Mouse (Mus musculus): ENCODE measurements around the gene Plcb1. TPM values are rescaled to one million over a fixed set of nuclear protein-coding genes. Genes with fewer than 3 reads are reported as not detected.

Plcb1 gene
- polyA plus RNA-seq, 1 experiment from 2014 or later, result 3.2 TPM

- Histone ChIP-seq H3K4me3 (ENCODE audit: low read length) (no peak overlapping the region), H3K4me2 (ENCODE audit: low read depth, low read length) (no peak overlapping the region), H3K36me3 (ENCODE audit: control insufficient read depth, insufficient read depth) (no peaks in the 10 kb centered on the region), H3K27me3 (ENCODE audit: control insufficient read depth, insufficient read depth, low read length) (no peaks in the 10 kb centered on the region), H3K9me3 (replicated peaks; ENCODE audit: control insufficient read depth, low read length) (no peaks in the 10 kb centered on the region), H3K9ac (ENCODE audit: low read length) (no peak overlapping the region), H3K27ac (ENCODE audit: low read length) (no peak overlapping the region), H3K4me1 (ENCODE audit: control insufficient read depth, insufficient read depth, low read length) (peaks cover 12% of the 10 kb centered on the region)
- ATAC-seq (replicated peaks; ENCODE audit: extremely low read depth, insufficient read depth, low FRiP score), result no peak
- 85% methylated on average over 3 of the region's 3 CpGs for WGBS
These were observed 42.1 kb downstream of the Plcb1 start for GRCm38 (mm10) chr2:134827778-134828487.

DNA sequence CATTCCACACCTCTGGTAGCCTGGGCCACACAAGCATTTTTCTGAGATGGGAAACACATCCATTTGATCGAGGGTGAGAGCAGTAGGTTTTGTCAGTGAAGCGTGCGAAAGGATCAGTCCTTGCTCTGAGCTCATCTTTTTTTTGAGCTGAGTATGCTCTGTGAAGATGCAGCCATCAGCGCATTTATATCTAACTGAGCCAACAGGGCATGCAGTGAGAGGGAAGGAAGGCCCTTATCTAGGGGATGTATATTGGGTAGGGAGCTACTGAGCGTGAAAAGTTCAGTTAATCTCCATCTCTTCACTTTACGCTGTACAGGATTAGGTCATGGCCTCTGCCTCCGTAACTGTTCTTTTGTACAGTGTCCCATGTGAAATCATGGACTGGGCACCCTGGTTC lies 46.0 kb downstream of the Plcb1 start:
- Histone ChIP-seq H3K36me3 (ENCODE audit: control insufficient read depth, insufficient read depth) (no peaks in the 10 kb centered on the region), H3K4me2 (ENCODE audit: low read depth, low read length) (no peak overlapping the region), H3K27me3 (ENCODE audit: control insufficient read depth, insufficient read depth, low read length) (no peaks in the 10 kb centered on the region), H3K4me3 (ENCODE audit: low read length) (no peak overlapping the region), H3K27ac (ENCODE audit: low read length) (no peak overlapping the region), H3K9me3 (replicated peaks; ENCODE audit: control insufficient read depth, low read length) (no peaks in the 10 kb centered on the region), H3K4me1 (ENCODE audit: control insufficient read depth, insufficient read depth, low read length) (no peaks in the 10 kb centered on the region), H3K9ac (ENCODE audit: low read length) (no peak overlapping the region)
- ATAC-seq (replicated peaks; ENCODE audit: extremely low read depth, insufficient read depth, low FRiP score), result no peak
- WGBS, result 79% methylated on average over 7 of the region's 7 CpGs

DNA sequence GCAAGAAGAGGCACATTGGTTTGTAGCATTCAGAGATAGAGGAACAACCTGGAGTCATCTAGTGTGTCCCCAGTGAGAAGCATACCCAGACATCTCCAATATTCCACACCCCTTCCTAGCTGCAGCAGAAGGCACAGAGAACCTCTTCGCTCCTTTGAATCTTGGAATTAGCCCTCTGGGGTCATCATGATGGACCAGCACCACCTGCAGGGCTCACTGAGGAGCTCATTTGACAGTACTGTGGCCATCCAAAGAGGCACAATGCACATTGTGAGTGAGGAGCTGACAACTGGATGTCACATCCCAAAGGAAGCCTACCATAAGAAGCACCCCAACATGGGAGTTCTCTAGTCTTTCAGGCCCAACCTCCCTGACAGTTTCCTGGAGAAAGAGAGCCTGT lies 50.2 kb downstream of the Plcb1 start:
- no peak overlapping the region for H3K27ac ChIP-seq (ENCODE audit: low read length)
- ATAC-seq (replicated peaks; ENCODE audit: extremely low read depth, insufficient read depth, low FRiP score), result no peak
- H3K27me3 ChIP-seq (ENCODE audit: control insufficient read depth, insufficient read depth, low read length), result no peaks in the 10 kb centered on the region
- H3K4me1 ChIP-seq (ENCODE audit: control insufficient read depth, insufficient read depth, low read length), result no peaks in the 10 kb centered on the region
- H3K4me2 ChIP-seq (ENCODE audit: low read depth, low read length), result no peak overlapping the region
- no peaks in the 10 kb centered on the region for H3K9me3 ChIP-seq (replicated peaks; ENCODE audit: control insufficient read depth, low read length)
- 75% methylated on average over 1 of the region's 1 CpGs for WGBS
- no peak overlapping the region for H3K4me3 ChIP-seq (ENCODE audit: low read length)
- H3K9ac ChIP-seq (ENCODE audit: low read length), result no peak overlapping the region
- H3K36me3 ChIP-seq (ENCODE audit: control insufficient read depth, insufficient read depth), result no peaks in the 10 kb centered on the region

GRCm38 (mm10) chr2:134838185-134838584 lies 52.3 kb downstream of the Plcb1 start:
- no peak overlapping the region for H3K4me2 ChIP-seq (ENCODE audit: low read depth, low read length)
- no peaks in the 10 kb centered on the region for H3K9me3 ChIP-seq (replicated peaks; ENCODE audit: control insufficient read depth, low read length)
- no peaks in the 10 kb centered on the region for H3K27me3 ChIP-seq (ENCODE audit: control insufficient read depth, insufficient read depth, low read length)
- no peak overlapping the region for H3K4me3 ChIP-seq (ENCODE audit: low read length)
- H3K4me1 ChIP-seq (ENCODE audit: control insufficient read depth, insufficient read depth, low read length), result no peaks in the 10 kb centered on the region
- ATAC-seq (replicated peaks; ENCODE audit: extremely low read depth, insufficient read depth, low FRiP score), result no peak
- no peak overlapping the region for H3K27ac ChIP-seq (ENCODE audit: low read length)
- H3K36me3 ChIP-seq (ENCODE audit: control insufficient read depth, insufficient read depth), result no peaks in the 10 kb centered on the region
- H3K9ac ChIP-seq (ENCODE audit: low read length), result no peak overlapping the region
- 73% methylated on average over 1 of the region's 1 CpGs for WGBS

- 75% methylated on average over 1 of the region's 1 CpGs for WGBS
- H3K9ac ChIP-seq (ENCODE audit: low read length), result no peak overlapping the region
- no peak overlapping the region for H3K4me3 ChIP-seq (ENCODE audit: low read length)
- no peak overlapping the region for H3K27ac ChIP-seq (ENCODE audit: low read length)
- H3K4me1 ChIP-seq (ENCODE audit: control insufficient read depth, insufficient read depth, low read length), result no peaks in the 10 kb centered on the region
- no peaks in the 10 kb centered on the region for H3K36me3 ChIP-seq (ENCODE audit: control insufficient read depth, insufficient read depth)
- H3K27me3 ChIP-seq (ENCODE audit: control insufficient read depth, insufficient read depth, low read length), result no peaks in the 10 kb centered on the region
- H3K4me2 ChIP-seq (ENCODE audit: low read depth, low read length), result no peak overlapping the region
- H3K9me3 ChIP-seq (replicated peaks; ENCODE audit: control insufficient read depth, low read length), result no peaks in the 10 kb centered on the region
- no peak for ATAC-seq (replicated peaks; ENCODE audit: extremely low read depth, insufficient read depth, low FRiP score)
These were observed 53.0 kb downstream of the Plcb1 start for GRCm38 (mm10) chr2:134838888-134839287.

GRCm38 (mm10) chr2:134842883-134843282 lies 57.0 kb downstream of the Plcb1 start:
- H3K4me1 ChIP-seq (ENCODE audit: control insufficient read depth, insufficient read depth, low read length), result no peaks in the 10 kb centered on the region
- no peak overlapping the region for H3K4me3 ChIP-seq (ENCODE audit: low read length)
- no peak overlapping the region for H3K9ac ChIP-seq (ENCODE audit: low read length)
- no peaks in the 10 kb centered on the region for H3K36me3 ChIP-seq (ENCODE audit: control insufficient read depth, insufficient read depth)
- no peak overlapping the region for H3K4me2 ChIP-seq (ENCODE audit: low read depth, low read length)
- H3K27me3 ChIP-seq (ENCODE audit: control insufficient read depth, insufficient read depth, low read length), result no peaks in the 10 kb centered on the region
- no peak for ATAC-seq (replicated peaks; ENCODE audit: extremely low read depth, insufficient read depth, low FRiP score)
- H3K9me3 ChIP-seq (replicated peaks; ENCODE audit: control insufficient read depth, low read length), result no peaks in the 10 kb centered on the region
- H3K27ac ChIP-seq (ENCODE audit: low read length), result no peak overlapping the region
- WGBS, result 61% methylated on average over 4 of the region's 4 CpGs

DNA sequence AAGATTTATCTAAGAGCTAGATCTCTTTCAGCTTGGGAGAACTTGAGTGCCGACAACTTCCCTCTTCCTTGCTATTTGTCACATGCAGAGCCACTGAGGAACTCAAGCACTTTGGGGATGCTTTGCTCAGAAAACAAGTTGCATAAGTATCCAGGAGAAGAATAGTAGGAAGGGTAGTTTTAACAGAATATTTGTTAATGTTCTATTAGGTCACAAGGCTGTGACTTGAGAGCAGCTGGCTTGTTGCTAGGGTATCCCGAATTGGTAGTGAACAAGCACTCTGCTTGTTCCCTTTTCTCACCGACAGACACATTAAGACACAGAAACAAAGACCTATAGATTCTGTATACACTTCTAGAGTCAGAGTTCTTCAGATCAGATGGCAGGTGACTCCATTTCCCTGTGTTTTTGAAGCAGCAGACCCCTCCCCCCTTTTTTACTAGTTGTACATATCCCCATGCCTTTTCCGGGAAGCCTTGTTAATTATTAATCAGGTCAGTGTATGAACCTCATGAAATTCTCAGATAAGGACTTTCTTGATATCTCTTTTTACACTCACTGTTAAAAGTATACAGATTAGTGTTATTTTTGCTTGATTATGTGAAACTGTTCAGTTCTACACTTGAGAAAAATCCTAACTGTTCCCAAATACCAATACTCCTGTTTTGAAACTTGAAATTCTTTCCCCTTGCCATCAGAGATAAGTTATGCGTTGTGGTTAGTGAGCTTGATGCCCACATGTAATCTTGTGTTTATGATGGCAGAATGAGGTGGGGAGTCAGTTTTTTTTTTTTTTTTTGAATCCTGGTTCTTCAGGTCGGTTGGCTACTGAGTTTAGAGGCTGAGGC lies 58.7 kb downstream of the Plcb1 start:
- no peak overlapping the region for H3K9ac ChIP-seq (ENCODE audit: low read length)
- 56% methylated on average over 6 of the region's 6 CpGs for WGBS
- no peak overlapping the region for H3K27ac ChIP-seq (ENCODE audit: low read length)
- H3K9me3 ChIP-seq (replicated peaks; ENCODE audit: control insufficient read depth, low read length), result no peaks in the 10 kb centered on the region
- no peaks in the 10 kb centered on the region for H3K36me3 ChIP-seq (ENCODE audit: control insufficient read depth, insufficient read depth)
- H3K4me2 ChIP-seq (ENCODE audit: low read depth, low read length), result no peak overlapping the region
- no peaks in the 10 kb centered on the region for H3K4me1 ChIP-seq (ENCODE audit: control insufficient read depth, insufficient read depth, low read length)
- H3K27me3 ChIP-seq (ENCODE audit: control insufficient read depth, insufficient read depth, low read length), result no peaks in the 10 kb centered on the region
- no peak overlapping the region for H3K4me3 ChIP-seq (ENCODE audit: low read length)
- ATAC-seq (replicated peaks; ENCODE audit: extremely low read depth, insufficient read depth, low FRiP score), result no peak

- Histone ChIP-seq H3K9me3 (replicated peaks; ENCODE audit: control insufficient read depth, low read length) (no peaks in the 10 kb centered on the region), H3K27me3 (ENCODE audit: control insufficient read depth, insufficient read depth, low read length) (no peaks in the 10 kb centered on the region), H3K4me3 (ENCODE audit: low read length) (no peak overlapping the region), H3K4me1 (ENCODE audit: control insufficient read depth, insufficient read depth, low read length) (no peaks in the 10 kb centered on the region), H3K4me2 (ENCODE audit: low read depth, low read length) (no peak overlapping the region), H3K27ac (ENCODE audit: low read length) (no peak overlapping the region), H3K36me3 (ENCODE audit: control insufficient read depth, insufficient read depth) (no peaks in the 10 kb centered on the region), H3K9ac (ENCODE audit: low read length) (no peak overlapping the region)
- 63% methylated on average over 3 of the region's 3 CpGs for WGBS
- ATAC-seq (replicated peaks; ENCODE audit: extremely low read depth, insufficient read depth, low FRiP score), result no peak
These were observed 59.4 kb downstream of the Plcb1 start for GRCm38 (mm10) chr2:134845239-134845738.

GRCm38 (mm10) chr2:134846555-134846954 lies 60.7 kb downstream of the Plcb1 start:
- no peaks in the 10 kb centered on the region for H3K36me3 ChIP-seq (ENCODE audit: control insufficient read depth, insufficient read depth)
- 73% methylated on average over 3 of the region's 3 CpGs for WGBS
- no peaks in the 10 kb centered on the region for H3K9me3 ChIP-seq (replicated peaks; ENCODE audit: control insufficient read depth, low read length)
- no peak overlapping the region for H3K4me2 ChIP-seq (ENCODE audit: low read depth, low read length)
- H3K27ac ChIP-seq (ENCODE audit: low read length), result no peak overlapping the region
- no peaks in the 10 kb centered on the region for H3K27me3 ChIP-seq (ENCODE audit: control insufficient read depth, insufficient read depth, low read length)
- no peaks in the 10 kb centered on the region for H3K4me1 ChIP-seq (ENCODE audit: control insufficient read depth, insufficient read depth, low read length)
- no peak for ATAC-seq (replicated peaks; ENCODE audit: extremely low read depth, insufficient read depth, low FRiP score)
- H3K9ac ChIP-seq (ENCODE audit: low read length), result no peak overlapping the region
- no peak overlapping the region for H3K4me3 ChIP-seq (ENCODE audit: low read length)

Measured in heart, embryonic 16.5 days (tissue).